Mouse (Mus musculus) limb, embryonic 13.5 days (tissue): ENCODE results near the gene Gm11492. TPM values are rescaled to one million over a fixed set of nuclear protein-coding genes. Genes with fewer than 3 reads are reported as not detected.

Experiments
- ATAC-seq: fragments of 200-750 bp; cut with Nextera tagmentation; 2 replicates; pipeline ENCODE4 v1.8.0; 2017; ENCODE audit warnings: low read depth, moderate number of reproducible peaks, moderate TSS enrichment; ENCODE audit not compliant: low FRiP score
- H3K27ac ChIP-seq: fragments of 300-500 bp; sonication (generic); 2 replicates; pipeline ENCODE4 v1.5.1; 2015; ENCODE audit warnings: inconsistent platforms, mild to moderate bottlenecking, moderate library complexity
- H3K27me3 ChIP-seq: fragments of 300-500 bp; sonication (generic); 2 replicates; pipeline ENCODE4 v1.6.1; 2015; ENCODE audit warnings: mild to moderate bottlenecking, inconsistent platforms
- H3K36me3 ChIP-seq: fragments of 300-500 bp; sonication (generic); 2 replicates; pipeline ENCODE4 v1.6.1; 2015; ENCODE audit warnings: inconsistent platforms, mild to moderate bottlenecking, moderate library complexity
- H3K4me1 ChIP-seq: fragments of 300-500 bp; sonication (generic); 2 replicates; pipeline ENCODE4 v1.6.1; 2015; ENCODE audit warnings: inconsistent platforms
- H3K4me2 ChIP-seq: fragments of 300-500 bp; sonication (generic); replicated peaks from 2 replicates; pipeline ENCODE4 v1.6.1; 2015; ENCODE audit warnings: inconsistent platforms, mild to moderate bottlenecking, moderate library complexity
- H3K4me3 ChIP-seq: fragments of 300-500 bp; sonication (generic); 2 replicates; pipeline ENCODE4 v1.5.1; 2015; ENCODE audit warnings: moderate library complexity, mild to moderate bottlenecking, inconsistent platforms
- H3K9ac ChIP-seq: fragments of 300-500 bp; sonication (generic); 2 replicates; pipeline ENCODE4 v1.6.1; 2015; ENCODE audit warnings: mild to moderate bottlenecking, inconsistent platforms
- H3K9me3 ChIP-seq: fragments of 300-500 bp; sonication (generic); 2 replicates; pipeline ENCODE4 v1.6.1; 2016; ENCODE audit warnings: inconsistent platforms
- WGBS: fragments of 180-500 bp; shearing (Covaris S2); methylation state at CpG from one replicate; pipeline ENCODE4 v1.1.7; 2015; 5-methylcytosine and 5-hydroxymethylcytosine counted together
- polyA plus RNA-seq: library from polyadenylated mRNA; unstranded; fragments of >200 nt; fragmentation: Nextera tagmentation; extraction: Ambion mirVana; gene quantifications from 2 replicates; pipeline ENCODE4 v1.2.1, GENCODE M21; 2015

The Gm11492 gene
- polyA plus RNA-seq, 1 experiment from 2014 or later, result not detected

GRCm38 (mm10) chr11:87615551-87615950 lies 49.1 kb downstream of the Gm11492 start:
- WGBS, result 92% methylated on average over 5 of the region's 5 CpGs

GRCm38 (mm10) chr11:87615952-87616351 lies 49.5 kb downstream of the Gm11492 start:
- Histone ChIP-seq H3K4me2 (no peak overlapping the region), H3K4me1 (no peaks in the 10 kb centered on the region), H3K27ac (no peak overlapping the region), H3K9ac (no peak overlapping the region), H3K4me3 (no peak overlapping the region), H3K9me3 (peaks cover 10% of the 10 kb centered on the region; the same call in 1 of the 2 replicates), H3K27me3 (no peaks in the 10 kb centered on the region), H3K36me3 (peaks cover 81% of the 10 kb centered on the region)
- 92% methylated on average over 2 of the region's 2 CpGs for WGBS
- no peak for ATAC-seq

More at GRCm38 (mm10) chr11:87615551-87615950, 49.1 kb downstream of the Gm11492 start:
- Histone ChIP-seq H3K9ac (no peak overlapping the region), H3K27me3 (no peaks in the 10 kb centered on the region), H3K4me2 (no peak overlapping the region), H3K27ac (no peak overlapping the region), H3K4me1 (no peaks in the 10 kb centered on the region), H3K9me3 (peaks cover 10% of the 10 kb centered on the region; the same call in 1 of the 2 replicates), H3K4me3 (no peak overlapping the region), H3K36me3 (peaks cover 85% of the 10 kb centered on the region)
- no peak for ATAC-seq

- Histone ChIP-seq H3K36me3 (peaks cover 74% of the 10 kb centered on the region), H3K27ac (no peak within 1 kb of the TSS), H3K4me2 (no peak within 1 kb of the TSS), H3K4me1 (no peaks in the 10 kb centered on the region), H3K9me3 (peaks cover 10% of the 10 kb centered on the region; the same call in 1 of the 2 replicates), H3K27me3 (no peaks in the 10 kb centered on the region), H3K4me3 (no peak within 1 kb of the TSS), H3K9ac (no peak within 1 kb of the TSS)
- no peak for ATAC-seq
- WGBS, result 86% methylated on average over 67 of the region's 69 CpGs
Measured at GRCm38 (mm10) chr11:87616790-87617474, 50.5 kb downstream of the Gm11492 start, which contains the start of gene Hsf5. TSS of gene Hsf5 (plus strand) at chr11:87617164.

GRCm38 (mm10) chr11:87617606-87618005 lies 51.2 kb downstream of the Gm11492 start:
- no peak for ATAC-seq
- H3K27me3 ChIP-seq, result no peaks in the 10 kb centered on the region
- H3K4me1 ChIP-seq, result no peaks in the 10 kb centered on the region
- H3K9me3 ChIP-seq, result peaks cover 10% of the 10 kb centered on the region; the same call in 1 of the 2 replicates
- no peak overlapping the region for H3K9ac ChIP-seq
- H3K4me3 ChIP-seq, result no peak overlapping the region
- WGBS, result 94% methylated on average over 32 of the region's 32 CpGs
- H3K36me3 ChIP-seq, result peaks cover 70% of the 10 kb centered on the region
- H3K27ac ChIP-seq, result no peak overlapping the region
- no peak overlapping the region for H3K4me2 ChIP-seq

Other genes starting within 250 kb of the Gm11492 start
- 2.1 TPM in 2 replicates for gene Ppm1e, start 207.6 kb upstream of the Gm11492 start, polyA plus RNA-seq
- 10.0 and 10.2 TPM in 2 replicates for gene Rad51c, start 161.7 kb upstream of the Gm11492 start, polyA plus RNA-seq
- gene Tex14, start 161.6 kb upstream of the Gm11492 start, polyA plus RNA-seq, result 0.93 and 1.3 TPM in 2 replicates
- gene Sept4, start 2.2 kb downstream of the Gm11492 start, polyA plus RNA-seq, result 21.2 and 23.3 TPM in 2 replicates
- 31.1 and 38.9 TPM in 2 replicates for gene Mtmr4, start 25.5 kb downstream of the Gm11492 start, polyA plus RNA-seq
- 0.29 and 0.42 TPM in 2 replicates for gene Hsf5, start 50.5 kb downstream of the Gm11492 start, polyA plus RNA-seq
- gene Rnf43, start 96.1 kb downstream of the Gm11492 start, polyA plus RNA-seq, result 3.2 and 4.2 TPM in 2 replicates
- 159 and 167 TPM in 2 replicates for gene Supt4a, start 170.9 kb downstream of the Gm11492 start, polyA plus RNA-seq
- 2.3 and 2.7 TPM in 2 replicates for gene Tspoap1, start 193.9 kb downstream of the Gm11492 start, polyA plus RNA-seq
- gene Mpo, start 226.9 kb downstream of the Gm11492 start, polyA plus RNA-seq, result 1.0 and 2.1 TPM in 2 replicates